Mouse (Mus musculus) frontal cortex, postnatal 36 days (tissue): Measurements from ENCODE around the gene Dda1.
A peak's percentile ranks its signal among the peaks of the same experiment; 100 is the strongest.

Source experiments
- DNase-seq, 2 experiments: peaks; one replicate each; pipeline ENCODE4 v3.0.0; 2022; ENCODE audit warnings: low spot score in 2 of 2

Gene Dda1

DNA sequence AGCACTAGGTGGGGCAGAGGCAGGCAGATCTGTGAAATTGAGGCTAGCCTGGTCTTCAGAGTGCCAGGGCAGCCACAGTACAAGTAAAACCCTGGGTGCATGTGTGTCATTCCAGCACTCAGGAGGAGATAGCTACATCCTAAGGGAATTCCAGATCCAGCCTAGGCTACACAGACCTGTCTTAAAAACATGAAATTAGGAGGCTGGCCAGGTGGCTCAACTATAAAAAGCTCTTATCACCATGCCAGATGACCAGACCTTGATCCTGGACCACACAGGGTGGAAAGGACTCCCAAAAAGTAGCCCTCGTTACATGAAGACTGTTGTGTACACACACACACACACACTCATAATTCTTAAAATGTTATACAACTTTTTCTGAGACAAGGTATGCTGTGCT is 998 bp upstream of the Dda1 start:
- DNase-seq = no peak

DNA sequence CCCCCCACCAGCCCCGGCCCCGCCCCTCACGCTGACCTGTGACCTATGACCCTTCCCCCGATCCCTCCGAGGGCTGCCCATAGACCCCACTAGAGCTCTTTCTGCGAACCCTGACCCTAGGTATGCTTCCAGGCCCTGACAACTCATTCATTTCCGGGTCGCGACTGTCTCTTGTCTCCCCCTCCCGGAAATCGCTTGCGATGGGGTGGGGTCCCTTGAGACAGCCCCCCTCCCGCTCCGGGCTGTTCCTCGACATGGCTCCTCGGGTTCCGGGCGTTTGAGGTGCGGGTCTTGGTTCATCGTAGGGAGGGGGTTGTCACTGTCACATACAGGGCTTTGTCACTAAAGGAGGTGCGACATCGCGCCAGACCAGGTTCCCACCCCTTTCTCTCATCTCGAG is 412 bp downstream of the Dda1 start:
- DNase-seq = peak in 1 of 2 experiments; percentile 53

DNA sequence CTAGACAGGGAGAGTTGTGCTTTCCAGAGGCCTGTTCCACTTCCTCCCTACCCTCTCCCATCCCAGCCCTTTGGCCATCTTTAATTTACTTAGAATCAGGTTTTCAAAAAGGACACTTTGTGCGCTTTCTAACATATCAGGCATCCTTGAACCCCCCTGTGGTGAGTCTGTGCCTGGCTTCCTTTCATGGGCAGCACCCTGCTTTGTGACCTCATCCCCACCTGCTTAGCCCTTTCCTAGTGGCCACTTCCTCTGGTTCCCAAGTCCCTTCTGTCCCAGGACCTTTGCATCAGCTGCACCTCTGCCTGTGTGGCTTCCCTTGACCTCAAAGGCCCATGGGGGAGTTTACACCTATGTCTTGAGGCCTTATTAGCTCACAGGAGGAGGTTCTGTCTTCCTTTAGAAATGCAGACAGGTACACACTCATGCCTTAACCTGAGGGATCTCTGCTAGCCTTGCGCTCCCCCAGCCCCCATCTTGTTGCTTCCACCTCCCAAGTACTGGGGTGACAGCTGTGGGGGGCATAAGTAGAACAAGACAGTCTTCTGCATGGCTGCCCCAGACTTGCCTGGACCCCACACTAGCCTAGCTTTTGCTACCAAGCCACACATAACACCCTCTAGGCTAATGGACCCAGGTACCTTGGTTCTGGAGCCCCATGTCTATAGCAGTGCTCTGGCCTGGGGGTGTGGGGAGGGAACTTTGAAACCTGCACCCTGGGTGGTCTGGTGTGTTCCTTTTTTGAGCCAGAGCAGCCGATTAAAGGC is 1.3 kb downstream of the Dda1 start:
- DNase-seq = no peak

GRCm38 (mm10) chr8:71470913-71471255 is 1.9 kb downstream of the Dda1 start:
- no peak for DNase-seq

- no peak for DNase-seq
Observed at GRCm38 (mm10) chr8:71471861-71472260, 2.9 kb downstream of the Dda1 start.

DNA sequence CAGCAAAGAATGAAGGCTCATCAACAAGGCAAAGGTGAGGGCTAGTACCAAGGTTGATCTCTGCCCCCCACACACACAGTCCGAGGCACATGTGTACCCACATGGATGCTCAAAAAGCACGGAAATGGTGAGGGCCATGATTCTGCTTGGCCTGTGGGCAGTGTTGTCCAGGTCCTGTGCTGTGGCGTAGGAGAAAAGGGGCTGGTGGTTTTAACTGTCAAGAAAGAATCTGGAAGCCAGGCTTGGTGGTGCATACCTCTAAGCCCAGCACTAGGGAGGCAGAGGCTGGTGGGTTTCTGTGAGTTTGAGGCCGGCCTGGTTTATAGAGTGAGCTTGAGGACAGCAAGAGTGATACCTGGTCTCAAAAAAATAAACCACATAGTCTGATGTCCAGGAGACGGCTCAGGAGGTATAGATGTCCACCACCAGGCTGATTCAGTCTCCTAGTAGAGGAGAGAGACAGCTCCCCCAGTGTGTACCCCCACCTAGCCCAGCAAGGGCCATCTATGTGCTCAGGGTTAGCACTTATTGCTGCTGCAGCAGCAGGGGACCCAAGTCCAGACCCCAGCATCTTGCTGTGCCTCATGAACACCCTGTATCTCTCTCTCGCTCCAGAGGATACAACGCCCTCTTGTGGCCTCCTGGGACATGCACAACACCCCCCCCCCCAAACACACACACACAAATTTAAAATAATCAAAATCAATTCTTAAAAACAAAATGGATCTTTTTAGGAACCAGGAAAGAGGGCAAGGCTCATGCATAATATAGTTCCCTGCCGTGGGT is 3.8 kb downstream of the Dda1 start:
- no peak for DNase-seq

- DNase-seq = no peak
Observed at GRCm38 (mm10) chr8:71474344-71474743, 5.3 kb downstream of the Dda1 start.

DNA sequence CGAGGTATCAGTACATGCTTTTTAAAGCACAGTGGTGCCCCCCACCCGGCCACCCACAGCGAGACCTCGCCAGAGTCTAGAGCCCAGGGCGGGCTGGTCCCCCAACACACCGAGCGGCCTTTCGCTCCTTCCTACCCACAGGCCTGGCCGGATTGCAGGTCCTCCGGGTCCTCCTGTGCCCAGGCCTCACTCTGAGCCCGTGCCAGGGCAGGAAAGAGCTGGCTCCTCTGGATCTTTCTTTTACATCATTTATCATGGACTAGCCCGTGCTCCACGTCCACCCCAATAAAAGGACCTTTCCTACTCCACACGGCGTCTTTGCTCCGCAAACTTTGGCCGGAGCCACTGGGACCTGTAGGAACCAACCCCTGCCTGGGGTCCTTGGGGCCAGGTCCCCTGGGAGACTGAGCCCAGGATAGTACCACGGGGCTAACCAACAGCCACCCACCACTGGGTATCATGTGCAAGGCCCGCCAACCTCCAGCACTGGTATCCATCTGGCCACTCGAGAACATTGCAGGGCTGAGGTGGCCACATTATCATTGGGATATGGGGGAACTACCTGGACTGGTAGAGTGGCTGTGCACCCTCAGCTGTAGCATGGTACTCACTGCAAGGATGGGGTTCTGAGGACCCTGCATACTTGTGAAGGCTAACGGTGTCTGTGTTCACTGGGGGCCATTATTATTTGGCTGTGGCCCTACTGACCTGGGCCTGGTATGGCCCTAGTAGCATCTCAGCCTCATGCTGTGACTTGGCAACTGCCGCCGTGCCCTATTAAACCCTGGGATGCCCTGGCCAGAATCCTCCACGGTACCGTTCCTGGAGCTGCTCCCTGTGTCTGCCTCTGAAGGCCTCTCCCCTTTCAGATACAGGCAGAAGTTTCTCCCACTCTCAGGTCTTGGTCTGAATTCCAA is 6.0 kb downstream of the Dda1 start:
- no peak for DNase-seq

GRCm38 (mm10) chr8:71475702-71476075 is 6.7 kb downstream of the Dda1 start:
- DNase-seq = no peak

- DNase-seq = peak; percentile 78 to 85
Observed at GRCm38 (mm10) chr8:71476099-71476940, 7.3 kb downstream of the Dda1 start.

DNA sequence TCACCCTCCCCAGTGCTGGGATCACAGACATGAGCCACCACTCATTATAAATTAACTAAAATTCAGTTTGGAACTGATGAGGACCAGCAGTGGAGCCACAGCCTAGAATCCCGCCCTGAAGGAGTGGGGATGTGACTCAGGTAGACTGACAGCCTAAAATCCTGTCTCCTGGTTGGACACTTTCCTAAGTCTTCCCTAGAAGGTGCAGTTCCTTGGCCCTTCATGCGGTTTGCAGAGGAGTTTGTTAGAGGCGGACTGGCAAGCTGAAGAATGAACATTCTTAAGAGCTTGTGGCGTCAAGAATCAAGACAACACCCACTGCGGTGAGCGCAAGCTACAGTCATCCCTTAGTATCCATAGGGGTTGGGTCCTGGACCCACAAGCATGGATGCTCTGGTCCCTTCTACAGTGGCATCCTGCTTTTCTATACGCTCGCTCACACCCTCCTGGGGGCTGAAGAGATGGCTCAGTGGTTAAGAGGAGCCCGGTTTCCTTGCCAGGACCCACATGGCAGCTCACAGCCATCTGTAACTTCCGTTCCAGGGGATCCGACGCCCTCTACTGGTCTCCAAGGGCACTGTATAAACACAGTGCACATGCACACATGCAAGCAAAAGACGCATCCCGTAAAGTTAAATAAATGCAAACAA is 8.3 kb downstream of the Dda1 start:
- DNase-seq = no peak

DNA sequence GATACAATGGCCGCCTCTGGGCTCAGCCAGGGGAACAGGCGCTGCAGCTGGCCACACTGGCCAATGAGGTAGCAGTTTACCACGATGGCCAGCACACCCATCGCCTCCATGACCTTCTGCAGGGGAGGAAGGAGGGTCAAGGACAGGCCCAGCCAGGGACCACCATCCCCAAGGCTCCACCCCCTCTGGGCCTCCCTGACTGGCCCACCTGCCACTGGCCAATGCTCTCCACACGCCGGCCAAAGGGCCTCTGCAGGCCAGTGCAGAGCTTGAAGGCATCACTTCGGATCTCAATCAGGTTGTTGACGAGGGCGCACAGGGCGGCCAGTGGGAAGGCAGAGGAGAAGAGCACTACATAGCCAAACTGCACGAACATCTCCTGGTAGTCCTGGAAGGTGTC is 9.9 kb downstream of the Dda1 start:
- no peak for DNase-seq

GRCm38 (mm10) chr8:71483932-71484331 is 14.9 kb downstream of the Dda1 start:
- DNase-seq = no peak

- no peak for DNase-seq
Observed at GRCm38 (mm10) chr8:71484736-71485135, 15.7 kb downstream of the Dda1 start.

DNA sequence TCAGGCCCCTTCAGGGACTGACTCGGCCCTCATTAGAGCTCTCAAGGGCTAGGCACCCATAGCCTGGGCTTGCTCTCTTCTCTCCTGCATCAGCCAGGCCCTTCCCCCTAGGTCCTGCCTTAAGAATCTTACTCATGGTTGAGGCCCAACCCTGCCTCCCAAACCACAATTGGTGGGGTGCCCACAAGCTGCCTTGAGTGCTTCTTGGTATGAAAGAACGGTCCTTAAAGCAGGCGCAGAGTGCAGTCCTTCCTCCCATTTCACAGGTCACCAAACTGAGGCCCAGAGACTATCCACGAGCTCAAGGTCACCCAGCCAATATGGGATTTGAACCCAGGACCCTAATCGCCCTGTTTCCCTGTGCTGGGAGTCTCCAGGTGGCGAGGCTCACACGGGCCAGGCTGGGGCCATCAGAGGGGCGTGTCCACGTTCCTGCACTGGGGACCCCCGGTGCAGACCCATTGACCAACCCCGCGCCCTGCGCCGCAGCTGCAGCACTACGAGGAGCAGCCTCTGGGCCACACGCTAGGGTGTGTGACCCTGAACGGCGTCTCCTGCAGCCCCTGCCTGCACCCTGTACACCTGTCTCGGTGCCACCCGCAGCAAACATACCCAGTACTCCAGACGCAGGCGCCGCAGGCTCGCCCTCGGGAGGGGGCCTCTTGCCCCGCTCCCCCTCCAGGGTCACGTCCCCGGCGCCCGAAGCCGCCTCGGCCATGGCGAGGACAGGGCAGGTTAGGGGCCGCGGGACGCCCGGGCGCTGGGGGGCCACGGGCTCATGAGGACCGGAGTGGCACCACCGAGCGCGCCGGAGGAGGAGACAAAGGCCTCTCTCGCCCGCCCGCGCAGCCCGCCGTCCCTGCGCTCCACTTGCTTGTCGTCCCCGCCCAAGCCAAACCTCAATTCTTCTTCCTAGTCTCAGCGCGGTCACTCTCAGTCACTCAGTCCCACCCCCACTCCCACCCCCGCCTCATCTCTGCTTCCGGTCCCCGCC is 16.4 kb downstream of the Dda1 start, which contains the start of gene Ano8:
Gene Ano8 (minus strand): TSS at position 822 of the 994 bp plus-strand sequence.
- peak; percentile 86 to 88 for DNase-seq

GRCm38 (mm10) chr8:71486136-71486529 is 17.1 kb downstream of the Dda1 start:
- no peak for DNase-seq

DNA sequence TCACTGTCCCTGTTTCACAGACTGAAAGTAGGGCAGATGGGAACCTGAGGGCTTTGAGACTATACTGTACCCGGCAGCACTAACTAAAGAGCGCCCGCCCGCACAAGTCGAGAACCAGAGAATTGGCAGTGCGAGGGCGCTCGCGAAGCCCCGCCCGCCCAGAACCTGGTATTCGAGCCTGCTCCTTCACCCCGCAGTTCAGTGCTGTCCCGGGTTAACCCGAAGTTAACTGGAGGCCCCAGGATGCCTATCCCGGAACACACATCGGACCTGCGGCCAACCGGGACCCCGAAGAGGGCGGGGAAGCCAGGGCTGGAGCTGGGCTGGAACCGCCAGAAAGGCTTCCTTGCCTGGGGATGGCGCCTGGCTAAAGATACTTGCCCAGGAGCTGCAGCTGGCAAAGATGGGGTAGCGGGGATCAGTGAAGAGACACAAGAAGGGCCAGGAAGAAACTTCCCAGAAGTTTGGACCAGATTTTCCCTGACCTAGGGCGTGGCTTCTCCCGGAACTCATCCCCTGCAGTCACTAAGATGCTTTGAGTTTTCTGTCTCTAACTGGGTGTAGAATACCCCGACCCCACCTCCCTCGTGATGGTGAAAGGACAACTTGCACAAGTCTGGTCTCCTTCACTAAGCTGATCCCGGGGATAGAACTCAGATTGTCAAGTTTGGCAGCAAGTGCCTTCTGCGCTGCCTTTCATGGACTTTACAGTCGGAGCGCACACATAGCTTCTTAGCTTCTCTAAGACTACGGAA is 18.9 kb downstream of the Dda1 start, which contains the start of gene Gtpbp3:
Gene Gtpbp3 (plus strand): TSS at position 413 of the 755 bp plus-strand sequence.
- peak; percentile 72 to 84 for DNase-seq

- peak; percentile 84 to 91 for DNase-seq
Observed at GRCm38 (mm10) chr8:71488454-71488853, 19.5 kb downstream of the Dda1 start.

DNA sequence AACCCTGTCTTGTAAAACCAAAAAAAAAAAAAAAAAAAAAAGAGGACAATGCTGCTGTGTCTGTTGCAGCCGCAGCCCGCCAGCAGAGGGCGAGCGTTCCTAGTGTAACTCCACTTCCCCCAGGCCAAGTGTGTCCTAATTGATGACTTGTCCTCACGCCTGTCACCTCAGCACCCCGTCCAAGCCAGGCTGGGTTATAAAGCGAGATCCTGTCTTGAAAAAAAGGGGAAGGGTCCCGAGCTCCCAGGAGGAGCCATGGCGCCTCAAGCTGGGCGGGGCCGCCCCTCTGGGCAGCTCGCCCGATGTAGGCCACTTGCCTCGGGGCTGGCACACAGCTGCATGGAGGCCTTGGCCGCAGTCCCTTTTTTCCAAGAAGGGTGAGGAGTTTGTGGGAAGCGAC is 26.0 kb downstream of the Dda1 start:
- DNase-seq = peak; percentile 75 to 81
